Mouse (Mus musculus) bone marrow, adult 2 months (tissue): ENCODE results near the gene 9130409I23Rik.

Experiments
- CTCF ChIP-seq: fragments of 200-500 bp; IDR thresholded peaks from 2 replicates; pipeline ENCODE4 v1.5.1; 2011; ENCODE audit warnings: low read length, control low read depth; ENCODE audit not compliant: control insufficient read depth, insufficient read depth
- POLR2A ChIP-seq: fragments of 200-500 bp; IDR thresholded peaks from 2 replicates; pipeline ENCODE4 v1.6.1; 2011; ENCODE audit warnings: low read depth, mild to moderate bottlenecking, control low read depth, low read length, borderline replicate concordance; ENCODE audit not compliant: control insufficient read depth

DNA sequence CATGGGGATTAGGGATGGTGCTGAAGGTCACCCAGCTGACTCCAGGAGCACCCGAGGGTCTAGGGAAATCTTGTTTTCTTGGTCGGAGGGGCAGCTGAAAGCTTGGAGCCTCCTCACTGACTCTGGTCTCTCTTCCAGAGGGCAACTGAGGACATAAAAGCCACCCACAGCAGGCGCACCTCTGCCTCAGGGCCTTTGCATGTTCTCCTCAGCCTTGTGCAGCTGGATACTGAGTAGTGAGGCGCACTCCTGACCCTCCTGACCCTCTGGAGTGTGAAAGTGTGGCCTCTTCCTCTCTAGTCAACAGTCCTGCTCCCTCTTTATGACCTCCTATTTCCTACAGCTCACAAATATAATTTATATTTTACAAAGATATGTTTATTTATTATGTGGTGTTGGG lies 35.0 kb upstream of the 9130409I23Rik start:
- no peak for TF ChIP-seq CTCF
- no peak for TF ChIP-seq POLR2A
